Mouse (Mus musculus) frontal cortex, adult (tissue): ENCODE data around the gene Gaa.
"Not testable (repeated sequence)": the region's sequence is repeated elsewhere in the genome, so short reads cannot be mapped to it uniquely, and the experiment has no call there.

Experiments
- ATAC-seq: cut with Nextera tagmentation; 2 replicates; pipeline ENCODE4 v1.9.2; 2017; ENCODE audit warnings: mild to moderate bottlenecking, moderate library complexity, mixed read lengths; ENCODE audit not compliant: low TSS enrichment

The Gaa gene

GRCm38 (mm10) chr11:119267768-119268556 is at the start of gene Gaa:
Gaa (plus strand) TSS chr11:119267887.
- ATAC-seq: peak; percentile 66

GRCm38 (mm10) chr11:119219816-119220465 is 47.7 kb upstream of the Gaa start:
- peak; percentile 48; the same call in 1 of the 2 replicates for ATAC-seq

GRCm38 (mm10) chr11:119221812-119222510 is 45.7 kb upstream of the Gaa start:
- no peak for ATAC-seq

GRCm38 (mm10) chr11:119223124-119223890 is 44.4 kb upstream of the Gaa start:
- no peak for ATAC-seq

GRCm38 (mm10) chr11:119224926-119225325 is 42.8 kb upstream of the Gaa start:
- ATAC-seq: no peak

GRCm38 (mm10) chr11:119225634-119226033 is 42.1 kb upstream of the Gaa start:
- no peak for ATAC-seq

GRCm38 (mm10) chr11:119227591-119227990 is 40.1 kb upstream of the Gaa start:
- no peak for ATAC-seq

- peak; percentile 81 for ATAC-seq
Measured at GRCm38 (mm10) chr11:119228091-119228781, 39.5 kb upstream of the Gaa start, which contains the start of the genes Tbc1d16 and Ccdc40. Tbc1d16 (minus strand) TSS chr11:119228499. Ccdc40 (plus strand) TSS chr11:119228572.

- ATAC-seq: peak; percentile 74; the same call in 1 of the 2 replicates
Measured at GRCm38 (mm10) chr11:119228846-119229626, 38.7 kb upstream of the Gaa start.

- no peak for ATAC-seq
Measured at GRCm38 (mm10) chr11:119234770-119235169, 32.9 kb upstream of the Gaa start.

GRCm38 (mm10) chr11:119235596-119235995 is 32.1 kb upstream of the Gaa start:
- ATAC-seq: no peak

- ATAC-seq: no peak
Measured at GRCm38 (mm10) chr11:119236354-119236753, 31.3 kb upstream of the Gaa start.

GRCm38 (mm10) chr11:119237007-119237406 is 30.7 kb upstream of the Gaa start:
- no peak for ATAC-seq

- ATAC-seq: no peak
Measured at GRCm38 (mm10) chr11:119237568-119238304, 30.0 kb upstream of the Gaa start.

GRCm38 (mm10) chr11:119238305-119238721 is 29.4 kb upstream of the Gaa start:
- ATAC-seq: no peak

GRCm38 (mm10) chr11:119239480-119239879 is 28.2 kb upstream of the Gaa start:
- no peak for ATAC-seq

GRCm38 (mm10) chr11:119245543-119245942 is 22.1 kb upstream of the Gaa start:
- not testable (repeated sequence) for ATAC-seq

GRCm38 (mm10) chr11:119249011-119249410 is 18.7 kb upstream of the Gaa start:
- ATAC-seq: peak; percentile 34; the same call in 1 of the 2 replicates

- ATAC-seq: no peak
Measured at GRCm38 (mm10) chr11:119250998-119251397, 16.7 kb upstream of the Gaa start.
